1 mouse cellular context compared by ENCODE assay signal in genomic region chr1:36098432-36098831, GRCm38 (mm10).
TF ChIP-seq lines count a peak whose summit lies in the region.

No protein-coding gene starts in this region.

TF ChIP-seq in CH12.LX, 34 proteins besides CTCF, POLR2A, EP300 and RAD21 (continued from another document):
- no peak for TF ChIP-seq ZC3H11A (IDR thresholded peaks at IDR 0.05; ENCODE audit: low read depth, low read length)
- 0 out of 2 replicates have a peak, but pooled peaks have one; percentile 19 for TF ChIP-seq IRF4 (IDR thresholded peaks at IDR 0.05; ENCODE audit: low read depth, low read length)
- no peak for TF ChIP-seq ZMIZ1 (IDR thresholded peaks at IDR 0.05; ENCODE audit: low read depth, low read length)
- no peak for TF ChIP-seq CHD1 (IDR thresholded peaks at IDR 0.05; ENCODE audit: low read depth, low read length)
- TF ChIP-seq MAZ (IDR thresholded peaks at IDR 0.05; ENCODE audit: low read depth, low read length), result no peak
